ENCODE assay signal across 23 mouse cellular contexts in genomic region chr10:69166514-69166913, GRCm38 (mm10). TPM values are rescaled to one million over a fixed set of nuclear protein-coding genes. Genes with fewer than 3 reads are reported as not detected.
DNase-seq lines count a peak whose midpoint lies in the region; ATAC-seq lines count a peak whose summit lies in the region.
"Had no signal": no experiment of that assay in that cellular context is flagged by ENCODE, and none has a peak within 500 bp of the region (broad histone marks: within the 10 kb centered on the region; RNA-seq: fewer than 3 reads in every experiment).

No protein-coding gene starts in this region.

- no peak for DNase-seq in kidney, adult 8-10 months
- no peak for DNase-seq in liver, embryonic 13.5 days
- DNase-seq in liver = no peak
- DNase-seq in brain, adult 2 months (ENCODE audit: low read depth, low spot score) = peak; percentile 56
- no peak for DNase-seq in adrenal gland, postnatal 25 days
- no peak for DNase-seq in layer of hippocampus, adult 9-11 months
- DNase-seq: adrenal gland, postnatal 14 days; cerebellum, adult 9-10 months; forebrain, postnatal 0 days; gastrocnemius, postnatal 36 days; heart, postnatal 36 days; lung, postnatal 4 days; thymus, postnatal 25 days had no signal

- H3K9me3 ChIP-seq in kidney, embryonic 14.5 days (ENCODE audit: control insufficient read depth, low read length) = no peaks in the 10 kb centered on the region
- H3K9me3 ChIP-seq in liver, embryonic 13.5 days (replicated peaks) = no peaks in the 10 kb centered on the region
- H3K9me3 ChIP-seq in stomach, embryonic 14.5 days (ENCODE audit: control insufficient read depth, low read depth, low read length) = no peaks in the 10 kb centered on the region
- H3K9me3 ChIP-seq: limb, embryonic 10.5 days; midbrain, embryonic 15.5 days; neural tube, embryonic 13.5 days had no signal

- 0 out of 2 replicates have a peak, but pooled peaks cover 6% of the 10 kb centered on the region for H3K4me1 ChIP-seq in kidney, embryonic 14.5 days (ENCODE audit: control insufficient read depth, insufficient read depth, low read length)
- H3K4me1 ChIP-seq in liver, embryonic 13.5 days (replicated peaks) = no peaks in the 10 kb centered on the region
- 0 out of 2 replicates have a peak, but pooled peaks cover 10% of the 10 kb centered on the region for H3K4me1 ChIP-seq in stomach, embryonic 14.5 days (ENCODE audit: control insufficient read depth, insufficient read depth, low read length)
- H3K4me1 ChIP-seq: embryonic facial prominence, embryonic 10.5 days; limb, embryonic 10.5 days; midbrain, embryonic 15.5 days; neural tube, embryonic 13.5 days had no signal

- no peaks in the 10 kb centered on the region for H3K27me3 ChIP-seq in kidney, embryonic 14.5 days (ENCODE audit: control insufficient read depth, insufficient read depth, low read length)
- no peaks in the 10 kb centered on the region for H3K27me3 ChIP-seq in liver, embryonic 13.5 days
- H3K27me3 ChIP-seq in stomach, embryonic 14.5 days (ENCODE audit: control insufficient read depth, insufficient read depth, low read length) = no peaks in the 10 kb centered on the region
- H3K27me3 ChIP-seq: midbrain, embryonic 15.5 days; neural tube, embryonic 13.5 days had no signal

- H3K4me2 ChIP-seq in kidney, embryonic 14.5 days (replicated peaks; ENCODE audit: low read depth, low read length) = no peak overlapping the region; the same call in 1 of the 2 replicates
- no peak overlapping the region for H3K4me2 ChIP-seq in liver, embryonic 13.5 days
- H3K4me2 ChIP-seq in stomach, embryonic 14.5 days (replicated peaks; ENCODE audit: low read depth, low read length) = no peak overlapping the region
- H3K4me2 ChIP-seq: hindbrain, embryonic 14.5 days; midbrain, embryonic 15.5 days; neural tube, embryonic 13.5 days had no signal

- no peak overlapping the region for H3K9ac ChIP-seq in kidney, embryonic 14.5 days (ENCODE audit: low read depth, low read length)
- H3K9ac ChIP-seq in liver, embryonic 13.5 days = no peak overlapping the region
- H3K9ac ChIP-seq in stomach, embryonic 14.5 days (replicated peaks; ENCODE audit: low read depth, low read length) = no peak overlapping the region
- H3K9ac ChIP-seq: forebrain, postnatal 0 days; hindbrain, embryonic 14.5 days; liver, embryonic 14.5 days; midbrain, embryonic 15.5 days; neural tube, embryonic 13.5 days had no signal

- no peaks in the 10 kb centered on the region for H3K36me3 ChIP-seq in kidney, embryonic 14.5 days (ENCODE audit: control insufficient read depth, insufficient read depth, low read length)
- H3K36me3 ChIP-seq in liver, embryonic 13.5 days = no peaks in the 10 kb centered on the region
- H3K36me3 ChIP-seq in stomach, embryonic 14.5 days (ENCODE audit: control insufficient read depth, insufficient read depth, low read length) = no peaks in the 10 kb centered on the region
- H3K36me3 ChIP-seq: embryonic facial prominence, embryonic 10.5 days; limb, embryonic 10.5 days; midbrain, embryonic 15.5 days; neural tube, embryonic 13.5 days had no signal

- H3K4me3 ChIP-seq in kidney, embryonic 14.5 days (ENCODE audit: low read length) = no peak overlapping the region
- no peak overlapping the region for H3K4me3 ChIP-seq in liver, embryonic 13.5 days (replicated peaks)
- no peak overlapping the region for H3K4me3 ChIP-seq in stomach, embryonic 14.5 days (ENCODE audit: low read depth, low read length)
- H3K4me3 ChIP-seq: embryonic facial prominence, embryonic 10.5 days; limb, embryonic 10.5 days; midbrain, embryonic 15.5 days; myocyte; neural tube, embryonic 13.5 days had no signal

- ATAC-seq in kidney, embryonic 14.5 days (ENCODE audit: low FRiP score, low TSS enrichment) = no peak; the same call in 1 of the 2 replicates
- ATAC-seq in liver, embryonic 13.5 days (ENCODE audit: low read depth) = no peak
- no peak for ATAC-seq in stomach, embryonic 14.5 days (ENCODE audit: insufficient number of reproducible peaks, insufficient read depth, low FRiP score, low read depth)
- ATAC-seq: forebrain, postnatal 0 days; midbrain, embryonic 15.5 days had no signal

- H3K27ac ChIP-seq in kidney, embryonic 14.5 days (ENCODE audit: low read depth, low read length) = peak overlapping the region; percentile 24; the same call in 1 of the 2 replicates
- 0 out of 2 replicates have a peak overlapping the region, but pooled peaks have one; percentile 24 for H3K27ac ChIP-seq in liver, embryonic 13.5 days
- H3K27ac ChIP-seq in stomach, embryonic 14.5 days (ENCODE audit: low read length) = peak overlapping the region; percentile 63; the same call in 1 of the 2 replicates
- H3K27ac ChIP-seq: embryonic facial prominence, embryonic 10.5 days; hindbrain, embryonic 14.5 days; limb, embryonic 10.5 days; liver, embryonic 14.5 days; midbrain, embryonic 15.5 days; neural tube, embryonic 13.5 days had no signal

- 71% methylated on average over 12 of the region's 12 CpGs for WGBS in kidney, embryonic 14.5 days
- 64% methylated on average over 12 of the region's 12 CpGs for WGBS in liver, embryonic 13.5 days (ENCODE audit: insufficient replicate concordance)
- WGBS in stomach, embryonic 14.5 days = 76% methylated on average over 12 of the region's 12 CpGs

RNA-seq across cellular contexts. Expression of gene Rhobtb1, which starts 15.3 kb away (rescaled TPM):
- polyA plus RNA-seq in kidney, embryonic 14.5 days (2014; fragmentation: Nextera tagmentation; extraction: Ambion mirVana) = 20.3 and 26.6 TPM in 2 replicates
- 6.9 and 7.2 TPM in 2 replicates for polyA plus RNA-seq in liver, embryonic 13.5 days (2015; fragmentation: Nextera tagmentation; extraction: Ambion mirVana)
- 34.9 and 37.0 TPM in 2 replicates for polyA plus RNA-seq in stomach, embryonic 14.5 days (2014; fragmentation: Nextera tagmentation; extraction: Ambion mirVana)
- 9.5 and 10.6 TPM in 2 replicates for total RNA-seq in adrenal gland, postnatal 25 days (2021)
- total RNA-seq: MEL had no signal

RNA-seq across cellular contexts. Expression of gene A930033H14Rik, which starts 46.4 kb away (rescaled TPM):
- 1.5 and 2.6 TPM in 2 replicates for polyA plus RNA-seq in kidney, embryonic 14.5 days (2014; fragmentation: Nextera tagmentation; extraction: Ambion mirVana)
- polyA plus RNA-seq in liver, embryonic 13.5 days (2015; fragmentation: Nextera tagmentation; extraction: Ambion mirVana) = 0.39 TPM in 2 replicates
- polyA plus RNA-seq in stomach, embryonic 14.5 days (2014; fragmentation: Nextera tagmentation; extraction: Ambion mirVana) = 3.4 and 3.5 TPM in 2 replicates
- 3.2 and 5.5 TPM in 2 replicates for total RNA-seq in adrenal gland, postnatal 25 days (2021)
- total RNA-seq: MEL had no signal
